Mouse (Mus musculus): Measurements from ENCODE around the gene Rexo5. TPM values are rescaled to one million over a fixed set of nuclear protein-coding genes. Genes with fewer than 3 reads are reported as not detected.

Rexo5 gene
- total and polyA plus RNA-seq, 2 experiments from 2014 or later, result 2.3 to 6.1 TPM

GRCm38 (mm10) chr7:119879171-119879570 lies 85.4 kb downstream of the Rexo5 start:
- no peak for TF ChIP-seq CTCF (IDR thresholded peaks at IDR 0.05)
- H3K4me1 ChIP-seq (ENCODE audit: insufficient read depth, low read length), result no peaks in the 10 kb centered on the region
- ATAC-seq (ENCODE audit: low FRiP score) (no peak), DNase-seq (ENCODE audit: low spot score) (no peak)
- H3K27me3 ChIP-seq (ENCODE audit: insufficient read depth, low read length), result no peaks in the 10 kb centered on the region
- no peak overlapping the region for H3K4me3 ChIP-seq (ENCODE audit: low read depth, low read length)
- no peaks in the 10 kb centered on the region for H3K36me3 ChIP-seq (ENCODE audit: insufficient read depth, low read length)
- no peak overlapping the region for H3K4me2 ChIP-seq (ENCODE audit: low read depth, low read length, poor library complexity, severe bottlenecking)
- H3K9me3 ChIP-seq (ENCODE audit: low read length), result no peaks in the 10 kb centered on the region
- H3K27ac ChIP-seq (ENCODE audit: low read depth, low read length), result no peak overlapping the region
- no peak overlapping the region for H3K9ac ChIP-seq (replicated peaks; ENCODE audit: low read length, poor library complexity, severe bottlenecking)
- 96% methylated on average over 4 of the region's 4 CpGs for WGBS

- WGBS, result 90% methylated on average over 5 of the region's 5 CpGs
- H3K9ac ChIP-seq (replicated peaks; ENCODE audit: low read length, poor library complexity, severe bottlenecking), result no peak overlapping the region
- ATAC-seq (ENCODE audit: low FRiP score), result no peak
- H3K27ac ChIP-seq (ENCODE audit: low read depth, low read length), result no peak overlapping the region
- DNase-seq (ENCODE audit: low spot score), result no peak
- no peaks in the 10 kb centered on the region for H3K36me3 ChIP-seq (ENCODE audit: insufficient read depth, low read length)
- H3K4me3 ChIP-seq (ENCODE audit: low read depth, low read length), result no peak overlapping the region
- no peaks in the 10 kb centered on the region for H3K9me3 ChIP-seq (ENCODE audit: low read length)
- H3K4me2 ChIP-seq (ENCODE audit: low read depth, low read length, poor library complexity, severe bottlenecking), result no peak overlapping the region
- no peaks in the 10 kb centered on the region for H3K4me1 ChIP-seq (ENCODE audit: insufficient read depth, low read length)
- no peak for TF ChIP-seq CTCF (IDR thresholded peaks at IDR 0.05)
- H3K27me3 ChIP-seq (ENCODE audit: insufficient read depth, low read length), result no peaks in the 10 kb centered on the region
These were observed 86.5 kb downstream of the Rexo5 start for GRCm38 (mm10) chr7:119880345-119880744.

- Histone ChIP-seq H3K4me1 (ENCODE audit: insufficient read depth, low read length) (no peaks in the 10 kb centered on the region), H3K27ac (ENCODE audit: low read depth, low read length) (no peak overlapping the region), H3K4me2 (ENCODE audit: low read depth, low read length, poor library complexity, severe bottlenecking) (no peak overlapping the region), H3K9ac (replicated peaks; ENCODE audit: low read length, poor library complexity, severe bottlenecking) (no peak overlapping the region), H3K27me3 (ENCODE audit: insufficient read depth, low read length) (no peaks in the 10 kb centered on the region), H3K4me3 (ENCODE audit: low read depth, low read length) (no peak overlapping the region), H3K36me3 (ENCODE audit: insufficient read depth, low read length) (no peaks in the 10 kb centered on the region), H3K9me3 (ENCODE audit: low read length) (no peaks in the 10 kb centered on the region)
- no peak for DNase-seq (ENCODE audit: low spot score)
- TF ChIP-seq CTCF (IDR thresholded peaks at IDR 0.05), result no peak
- no peak for ATAC-seq (ENCODE audit: low FRiP score)
- 93% methylated on average over 2 of the region's 2 CpGs for WGBS
These were observed 87.4 kb downstream of the Rexo5 start for GRCm38 (mm10) chr7:119881229-119881628.

- 82% methylated on average over 4 of the region's 4 CpGs for WGBS
- no peak overlapping the region for H3K4me3 ChIP-seq (ENCODE audit: low read depth, low read length)
- no peaks in the 10 kb centered on the region for H3K4me1 ChIP-seq (ENCODE audit: insufficient read depth, low read length)
- TF ChIP-seq CTCF (IDR thresholded peaks at IDR 0.05), result no peak
- H3K9ac ChIP-seq (replicated peaks; ENCODE audit: low read length, poor library complexity, severe bottlenecking), result no peak overlapping the region
- H3K36me3 ChIP-seq (ENCODE audit: insufficient read depth, low read length), result no peaks in the 10 kb centered on the region
- no peaks in the 10 kb centered on the region for H3K9me3 ChIP-seq (ENCODE audit: low read length)
- no peak overlapping the region for H3K4me2 ChIP-seq (ENCODE audit: low read depth, low read length, poor library complexity, severe bottlenecking)
- no peak for DNase-seq (ENCODE audit: low spot score)
- no peak for ATAC-seq (ENCODE audit: low FRiP score)
- no peak overlapping the region for H3K27ac ChIP-seq (ENCODE audit: low read depth, low read length)
- no peaks in the 10 kb centered on the region for H3K27me3 ChIP-seq (ENCODE audit: insufficient read depth, low read length)
These were observed 94.1 kb downstream of the Rexo5 start for GRCm38 (mm10) chr7:119887887-119888286.

GRCm38 (mm10) chr7:119892198-119892597 lies 98.4 kb downstream of the Rexo5 start:
- Histone ChIP-seq H3K9ac (replicated peaks; ENCODE audit: low read length, poor library complexity, severe bottlenecking) (no peak overlapping the region), H3K36me3 (ENCODE audit: insufficient read depth, low read length) (no peaks in the 10 kb centered on the region), H3K27ac (ENCODE audit: low read depth, low read length) (no peak overlapping the region), H3K4me1 (ENCODE audit: insufficient read depth, low read length) (no peaks in the 10 kb centered on the region), H3K9me3 (ENCODE audit: low read length) (no peaks in the 10 kb centered on the region), H3K27me3 (ENCODE audit: insufficient read depth, low read length) (no peaks in the 10 kb centered on the region), H3K4me3 (ENCODE audit: low read depth, low read length) (no peak overlapping the region), H3K4me2 (ENCODE audit: low read depth, low read length, poor library complexity, severe bottlenecking) (no peak overlapping the region)
- DNase-seq (ENCODE audit: low spot score) (no peak), ATAC-seq (ENCODE audit: low FRiP score) (no peak)
- 92% methylated on average over 1 of the region's 1 CpGs for WGBS
- no peak for TF ChIP-seq CTCF (IDR thresholded peaks at IDR 0.05)

- Histone ChIP-seq H3K9ac (replicated peaks; ENCODE audit: low read length, poor library complexity, severe bottlenecking) (no peak overlapping the region), H3K4me2 (ENCODE audit: low read depth, low read length, poor library complexity, severe bottlenecking) (no peak overlapping the region), H3K4me1 (ENCODE audit: insufficient read depth, low read length) (no peaks in the 10 kb centered on the region), H3K4me3 (ENCODE audit: low read depth, low read length) (no peak overlapping the region), H3K9me3 (ENCODE audit: low read length) (no peaks in the 10 kb centered on the region), H3K36me3 (ENCODE audit: insufficient read depth, low read length) (no peaks in the 10 kb centered on the region), H3K27ac (ENCODE audit: low read depth, low read length) (no peak overlapping the region), H3K27me3 (ENCODE audit: insufficient read depth, low read length) (no peaks in the 10 kb centered on the region)
- WGBS, result 93% methylated on average over 4 of the region's 4 CpGs
- TF ChIP-seq CTCF (IDR thresholded peaks at IDR 0.05), result no peak
- ATAC-seq (ENCODE audit: low FRiP score) (no peak), DNase-seq (ENCODE audit: low spot score) (no peak)
These were observed 98.9 kb downstream of the Rexo5 start for GRCm38 (mm10) chr7:119892742-119893141.

All from midbrain, postnatal 0 days (tissue).